Mouse (Mus musculus): Measurements from ENCODE around the gene Hdgfl2. TPM values are rescaled to one million over a fixed set of nuclear protein-coding genes. Genes with fewer than 3 reads are reported as not detected.

Hdgfl2 gene
- total RNA-seq, 4 experiments from 2014 or later, result 55.6 to 123 (median 80.3) TPM

DNA sequence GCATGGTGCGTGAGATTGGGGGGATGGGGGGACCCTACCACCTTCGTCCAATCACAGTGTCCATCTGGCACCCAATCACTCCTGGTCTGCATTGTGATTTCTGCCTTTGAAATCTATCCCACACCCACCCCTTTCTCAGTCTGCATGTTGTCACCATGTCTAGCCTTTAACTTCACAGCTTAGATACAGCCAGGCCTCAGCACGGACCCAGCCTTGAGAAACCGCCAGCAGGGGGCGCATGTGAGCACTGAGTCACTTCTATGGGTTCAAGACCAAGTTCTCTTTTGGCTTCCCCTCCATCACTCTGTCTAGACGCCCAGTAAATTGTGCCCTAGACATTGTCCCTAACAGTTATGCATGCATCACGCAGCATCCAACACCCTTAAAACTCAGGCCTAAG is 52.4 kb downstream of the Hdgfl2 start:
- no peak for DNase-seq

DNA sequence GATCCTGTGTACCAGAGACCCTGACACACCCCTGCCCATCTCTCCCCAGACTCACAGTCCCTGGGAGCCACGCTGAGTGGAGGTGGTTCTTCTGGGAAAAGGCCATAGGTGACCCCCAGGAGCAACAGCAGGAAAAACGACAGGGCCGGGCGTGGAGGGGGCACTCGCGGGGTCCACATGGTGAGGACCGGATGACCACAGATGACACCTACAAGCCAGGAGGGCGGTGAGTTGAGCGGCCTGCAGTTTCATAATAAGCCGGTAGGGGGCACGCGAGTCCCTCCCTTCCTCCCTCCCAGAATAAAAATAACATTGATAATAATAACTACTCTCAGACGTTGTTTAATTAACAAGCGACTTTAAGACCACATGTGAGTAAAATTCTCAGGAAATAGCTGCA is 53.2 kb downstream of the Hdgfl2 start:
- no peak for DNase-seq

DNA sequence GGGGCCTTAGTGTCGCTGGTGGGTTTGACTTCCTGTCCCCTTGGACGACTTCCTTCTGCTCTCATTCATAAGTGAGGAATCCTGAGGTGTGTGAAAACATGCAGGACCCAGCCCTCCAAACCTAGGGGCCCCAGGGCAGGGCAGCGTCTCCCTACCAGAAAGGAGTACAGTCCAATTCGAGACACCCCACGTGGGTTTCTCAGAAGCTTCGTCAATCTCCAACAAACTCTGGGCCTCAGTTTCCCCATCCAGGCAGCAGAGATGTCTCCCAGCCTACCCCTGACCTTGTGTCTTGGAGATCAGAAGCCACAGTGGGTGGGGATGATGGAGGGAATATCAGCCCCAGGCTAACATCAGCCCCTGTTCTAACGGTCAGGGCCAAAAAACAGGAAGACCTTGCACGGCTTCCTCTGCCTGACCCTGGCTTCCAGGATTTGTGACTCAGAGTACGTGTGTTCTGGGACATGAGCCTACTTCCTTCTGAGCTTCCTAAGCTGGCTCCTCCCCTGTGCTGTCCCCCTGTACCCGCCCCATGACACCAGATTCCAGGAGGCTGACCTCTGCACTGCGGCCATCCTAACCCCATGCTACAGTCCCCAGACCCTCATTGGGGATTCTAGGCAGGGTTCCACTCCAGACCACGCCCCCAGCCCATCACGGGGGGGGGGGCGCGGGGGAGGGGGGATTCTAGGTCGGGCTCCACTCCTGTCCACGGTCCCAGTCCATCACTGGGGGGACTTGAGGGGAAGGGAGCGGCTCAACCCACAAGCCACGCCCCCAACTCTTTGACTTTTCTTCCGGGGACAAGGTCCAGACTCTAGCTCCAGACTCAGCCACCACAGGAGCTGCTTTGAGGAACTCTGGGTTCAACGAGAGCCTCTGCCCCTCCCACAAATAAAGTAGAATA is 54.3 kb downstream of the Hdgfl2 start:
- DNase-seq, result peak; percentile 80

DNA sequence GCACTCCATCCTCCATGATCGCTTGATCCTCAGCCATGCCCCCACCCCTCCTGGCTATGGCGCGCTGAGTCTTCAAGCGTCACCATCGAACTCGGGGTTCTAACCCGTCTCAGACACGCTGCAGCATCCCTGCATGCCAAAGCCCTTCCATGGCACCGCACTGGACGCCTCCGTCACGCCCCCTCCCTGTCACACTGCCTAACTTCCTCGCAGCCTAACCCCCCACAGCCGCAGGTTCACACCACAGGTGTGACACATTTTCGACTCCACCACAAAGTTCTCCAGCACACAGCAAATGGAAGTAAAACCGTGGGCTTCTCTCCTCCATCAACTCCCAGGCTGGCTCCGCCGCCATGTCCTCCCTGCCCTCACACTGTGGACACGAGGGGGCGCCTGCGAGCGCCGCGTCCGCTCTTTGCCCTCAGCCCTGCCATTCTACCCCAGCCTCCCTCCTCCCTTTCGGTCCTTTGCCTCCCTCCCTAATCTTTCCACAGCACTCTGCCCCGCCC is 55.1 kb downstream of the Hdgfl2 start:
- DNase-seq, result no peak

DNA sequence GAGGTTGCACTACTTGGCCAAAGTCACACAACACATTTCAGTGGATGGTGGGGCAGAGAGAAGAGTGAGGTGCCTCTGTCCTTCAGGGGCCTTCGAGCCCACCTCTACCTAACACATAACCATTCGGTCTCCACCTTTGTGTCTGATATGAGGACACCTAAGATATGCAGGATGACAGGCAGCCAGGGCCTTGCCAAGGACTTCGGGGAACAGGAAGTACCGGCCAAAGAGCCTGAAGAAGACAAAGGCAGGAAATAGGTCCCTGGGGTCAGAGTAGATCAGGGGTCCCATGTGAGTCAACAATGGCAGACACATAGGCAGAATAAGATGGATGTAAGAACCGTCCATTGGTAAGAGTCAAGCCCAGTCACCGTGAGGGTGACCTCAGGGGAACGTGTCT is 57.1 kb downstream of the Hdgfl2 start:
- DNase-seq, result no peak

DNA sequence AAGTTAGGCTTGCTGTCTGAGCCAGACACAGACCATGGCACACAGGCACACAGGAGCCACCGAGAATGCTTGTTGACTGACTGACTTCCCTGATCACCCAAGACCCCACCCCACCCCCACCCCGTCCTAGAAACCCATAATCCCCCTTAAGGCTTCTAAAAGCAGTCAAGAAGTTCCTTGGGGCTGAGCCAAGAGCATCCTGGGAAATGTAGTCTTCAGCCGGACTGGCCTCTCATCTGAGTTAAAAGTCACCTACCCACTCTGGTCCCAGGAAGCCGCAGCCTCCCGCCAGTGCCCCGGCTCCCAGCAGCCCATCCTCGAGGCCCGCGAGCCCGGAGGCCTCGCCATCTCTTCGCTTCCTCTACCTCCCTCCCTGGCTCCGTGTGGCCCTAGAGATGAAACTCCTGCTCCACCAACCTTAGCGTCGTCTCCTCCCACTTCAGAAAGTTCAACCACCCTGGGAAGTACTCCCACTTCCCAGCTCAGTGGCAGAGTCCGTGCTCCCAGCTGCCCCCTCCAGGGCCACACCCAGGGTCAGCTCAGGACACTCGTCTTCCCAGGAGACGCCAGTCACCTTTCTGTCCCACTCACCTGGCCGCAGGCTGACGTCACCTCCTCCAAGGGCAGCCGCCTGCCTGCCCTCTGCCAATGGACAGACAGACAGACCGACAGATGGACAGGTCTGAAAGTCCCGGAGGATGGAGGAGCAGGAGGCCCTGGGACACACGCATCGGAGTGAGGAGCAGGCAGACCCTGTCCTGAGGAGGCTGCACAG is 58.6 kb downstream of the Hdgfl2 start:
- DNase-seq, result no peak

DNA sequence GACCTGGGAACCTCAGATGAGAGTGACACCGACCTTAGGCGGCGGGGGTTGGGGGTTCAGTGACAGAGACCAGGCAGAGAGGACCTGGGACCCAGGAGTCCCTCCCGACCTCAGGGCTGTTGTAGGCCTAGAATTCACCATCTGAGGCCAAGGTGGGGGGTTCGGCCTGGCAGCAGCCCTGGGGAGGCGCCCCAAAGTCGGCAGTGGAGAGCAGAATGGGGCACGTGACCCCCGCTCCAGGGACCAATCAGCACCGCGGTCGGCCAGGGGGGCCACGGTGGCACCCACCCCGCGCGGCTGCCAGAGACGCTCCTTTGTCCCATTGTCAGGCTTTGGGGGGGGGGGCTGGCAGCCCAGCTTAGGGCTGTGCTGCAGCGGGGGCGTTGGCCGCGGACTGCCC is 59.9 kb downstream of the Hdgfl2 start:
- no peak for DNase-seq

DNA sequence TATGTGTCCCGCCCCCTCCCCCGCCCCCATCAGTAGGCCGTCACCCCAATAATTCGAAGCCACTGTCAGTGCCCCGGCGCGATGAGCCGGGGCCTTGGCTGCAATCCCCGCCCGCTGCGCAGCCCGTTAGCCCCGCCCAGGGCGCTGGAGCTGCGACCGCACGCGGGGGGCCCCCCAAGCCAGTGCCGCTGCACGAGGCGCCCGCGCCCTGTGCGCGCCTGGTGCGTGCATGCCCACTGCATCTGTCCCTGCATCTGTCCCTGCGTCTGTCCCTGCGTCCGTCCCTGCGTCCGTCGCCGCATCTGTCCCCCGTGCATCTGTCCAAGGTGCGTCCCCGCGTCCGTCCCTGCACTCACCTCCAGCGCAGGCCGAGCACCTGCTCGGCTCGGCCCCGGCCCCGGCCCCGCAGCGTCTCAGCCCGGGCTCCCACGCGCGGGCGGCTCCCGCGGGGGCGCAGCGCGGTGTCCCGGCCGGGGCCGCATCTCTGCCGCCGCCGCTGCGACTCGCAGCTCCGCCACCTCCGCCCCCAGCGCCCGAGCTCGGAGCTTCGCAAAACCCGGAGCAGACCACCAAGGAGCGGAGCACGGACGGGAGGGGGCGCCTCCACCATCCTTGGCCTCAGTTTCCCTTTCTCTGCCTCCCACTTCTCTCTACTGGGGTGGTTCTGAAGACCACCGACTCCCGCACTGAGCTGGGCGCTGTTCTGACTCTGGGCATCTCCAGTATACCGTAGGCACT is 60.6 kb downstream of the Hdgfl2 start, which contains the start of gene Sema6b:
Gene Sema6b, minus strand, starts transcription at position 486 of the 738 bp plus-strand sequence.
- DNase-seq, result no peak

DNA sequence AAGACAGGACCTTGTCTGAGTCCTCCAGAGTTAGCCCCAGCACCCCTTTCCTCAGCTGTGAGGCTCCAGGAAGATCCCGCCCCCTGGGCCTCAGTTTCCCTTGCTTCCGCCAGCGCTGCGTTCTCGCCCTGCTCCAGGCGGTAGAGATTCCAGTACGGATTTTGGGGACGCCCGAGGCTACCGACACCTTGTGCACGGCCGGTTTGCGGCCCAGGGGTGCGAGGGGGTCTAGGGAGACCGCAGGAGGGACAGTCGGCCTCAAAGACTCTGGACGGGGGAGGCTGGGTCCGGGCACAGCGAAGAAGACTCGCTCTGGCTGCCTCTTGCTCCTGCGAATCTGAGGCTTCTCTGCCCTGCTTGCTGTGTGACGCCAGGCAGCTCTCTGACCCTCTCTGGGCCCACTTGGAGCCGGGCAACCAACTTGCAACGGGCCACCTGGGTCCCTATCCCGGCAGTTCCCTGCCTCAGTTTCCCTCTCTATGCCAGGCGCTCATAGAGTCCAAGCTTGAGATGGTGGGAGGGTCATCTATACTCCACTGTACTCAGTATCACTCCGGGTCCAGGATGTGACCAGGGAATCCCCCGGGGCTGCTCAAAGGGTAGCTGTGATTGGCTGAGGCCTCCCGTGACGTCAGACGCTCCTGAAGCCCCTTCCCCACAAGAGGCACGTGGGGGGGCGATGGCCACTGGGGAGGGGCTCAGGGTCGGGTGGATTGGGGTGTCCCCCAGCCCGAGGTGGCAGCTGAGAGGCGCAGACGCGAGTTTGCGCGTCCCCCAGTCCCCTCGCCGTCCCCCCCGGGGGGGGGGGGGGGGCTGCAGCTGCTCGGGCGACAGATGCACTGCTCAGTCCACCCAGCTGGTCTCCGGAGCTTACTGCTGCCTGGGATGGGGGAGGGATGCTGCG is 62.5 kb downstream of the Hdgfl2 start:
- DNase-seq, result no peak

DNA sequence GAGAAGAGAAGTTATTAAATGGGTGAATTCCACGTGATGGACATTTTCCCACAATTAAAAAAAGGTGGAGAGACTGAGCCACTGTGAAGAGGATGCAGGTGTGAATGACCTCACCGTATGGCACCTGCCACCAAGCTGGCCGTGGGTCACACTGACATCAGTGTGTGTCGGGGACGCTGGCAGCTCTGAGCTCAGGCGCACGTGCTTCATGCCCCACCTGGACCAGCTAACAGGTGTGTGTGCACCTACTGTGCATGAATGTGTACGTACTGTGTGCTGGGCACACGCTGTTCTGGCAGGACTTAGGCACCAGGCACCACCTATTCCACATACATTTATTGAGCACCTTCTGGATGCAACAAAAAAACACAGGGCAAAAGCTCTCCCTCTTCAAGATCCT is 65.1 kb downstream of the Hdgfl2 start:
- no peak for DNase-seq

DNA sequence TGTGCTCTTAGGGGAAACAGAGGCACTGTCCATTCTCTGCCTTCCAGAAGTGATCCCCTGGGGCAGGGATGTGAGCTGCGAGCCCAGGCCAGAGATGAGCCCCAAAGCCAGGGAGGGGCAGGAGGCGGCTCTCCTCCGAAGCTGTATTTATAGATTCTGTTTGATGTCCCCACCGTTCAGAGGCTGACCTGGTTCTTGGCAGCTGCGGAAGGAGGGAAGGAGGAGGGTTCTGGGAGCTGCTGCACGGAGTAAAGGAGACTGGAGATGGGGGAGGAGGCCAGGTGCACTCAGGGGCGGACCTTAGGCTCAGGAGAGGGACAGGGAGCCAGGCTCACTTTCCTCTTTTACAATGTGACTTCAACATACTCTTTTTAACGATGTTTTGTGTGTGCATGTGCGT is 66.7 kb downstream of the Hdgfl2 start:
- no peak for DNase-seq

DNA sequence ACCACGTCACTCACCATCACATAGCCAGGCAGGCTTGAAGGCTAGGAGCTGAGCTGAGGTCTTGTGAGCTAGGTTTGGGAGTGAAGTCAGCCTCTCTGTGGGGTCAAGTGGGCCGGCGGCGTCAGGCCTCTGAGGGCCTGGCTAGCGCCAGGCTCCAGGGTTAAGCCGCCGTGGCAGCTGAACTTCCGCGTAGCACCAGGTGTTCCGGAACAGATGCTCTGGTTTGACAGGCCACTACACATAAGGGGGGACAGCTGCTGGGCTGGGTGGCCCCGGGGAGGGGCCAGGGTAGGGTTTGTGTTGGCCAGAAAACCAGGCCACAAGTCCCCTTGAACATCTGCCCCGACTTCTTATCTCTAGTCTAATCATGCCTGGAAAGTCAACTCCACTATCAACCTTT is 68.0 kb downstream of the Hdgfl2 start:
- no peak for DNase-seq

DNA sequence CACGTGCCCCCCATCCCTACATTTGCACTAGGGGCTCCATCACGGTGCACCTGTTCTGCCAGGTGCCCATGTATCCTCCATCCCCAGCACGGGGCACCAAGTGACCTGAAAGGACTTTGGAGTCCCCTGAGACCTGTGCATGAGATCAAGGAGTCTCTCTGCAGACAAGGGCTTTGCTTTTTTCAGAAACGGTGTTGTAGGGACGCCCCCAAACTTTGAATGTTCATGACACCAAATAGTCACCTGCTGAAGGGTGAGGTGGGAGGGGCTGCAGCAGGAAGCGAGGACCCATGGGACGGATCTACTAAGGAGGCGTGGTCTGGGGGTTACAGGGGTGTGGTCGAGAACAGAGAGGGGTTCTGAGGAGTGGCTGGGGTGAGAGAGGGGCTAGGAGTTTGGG is 68.8 kb downstream of the Hdgfl2 start:
- no peak for DNase-seq

DNA sequence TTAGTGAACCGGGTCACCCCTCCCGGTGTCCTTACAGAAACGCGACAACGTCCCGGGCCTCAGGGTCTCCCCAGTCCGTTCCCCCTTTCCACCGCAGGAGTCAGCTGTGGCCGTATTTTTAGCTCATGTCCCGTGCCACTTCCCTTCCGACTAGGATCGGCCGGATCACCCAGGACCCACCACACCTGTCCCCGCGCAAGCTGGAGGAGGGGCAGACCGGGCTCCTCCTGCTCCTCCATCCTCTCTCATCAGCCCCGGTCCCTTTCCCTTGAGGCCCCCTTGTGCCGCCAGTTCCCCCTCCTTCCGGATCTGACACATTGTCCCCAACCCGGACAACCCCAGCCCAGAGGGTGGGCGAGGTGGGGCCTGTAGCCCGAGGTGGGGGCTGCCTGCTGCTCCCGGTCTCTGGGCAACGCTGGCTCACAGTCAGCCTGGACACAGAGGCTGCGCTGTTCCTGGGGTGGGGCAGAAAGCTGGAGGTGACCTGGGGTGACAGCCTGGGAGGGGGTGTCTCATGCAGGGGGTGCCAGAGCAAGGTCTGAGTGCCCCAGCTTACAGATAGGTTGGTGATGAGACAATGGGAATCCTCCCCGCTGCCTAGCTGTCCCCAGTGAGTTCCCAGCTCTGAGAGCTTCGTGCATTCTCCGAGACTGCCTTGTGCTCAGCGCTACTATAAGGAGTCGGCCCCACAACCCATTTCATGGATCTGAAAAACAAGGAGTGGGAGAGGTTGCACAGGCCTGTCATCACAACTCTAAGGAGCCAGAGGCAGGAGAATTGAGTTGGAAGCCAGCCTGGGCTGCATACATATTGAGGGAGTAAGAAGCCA is 69.6 kb downstream of the Hdgfl2 start:
- DNase-seq, result no peak

DNA sequence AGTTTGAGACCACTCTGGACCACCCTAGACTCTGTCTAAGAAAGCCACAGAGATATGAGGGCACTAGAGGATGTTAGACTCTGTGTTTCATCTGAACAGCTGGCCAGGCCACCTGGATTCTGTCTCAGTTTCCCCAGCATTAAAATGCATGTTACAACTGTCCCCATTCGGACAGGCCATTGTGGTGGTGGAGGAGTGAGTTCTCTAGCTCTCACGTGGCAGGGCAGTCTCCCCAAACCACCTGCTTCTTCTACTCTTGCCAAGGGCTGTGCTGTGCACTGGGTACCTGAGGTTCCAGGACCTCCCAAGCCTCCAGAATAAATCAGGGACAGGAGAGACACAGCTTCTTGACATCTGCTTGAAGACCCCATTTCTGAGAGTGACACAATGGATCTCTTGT is 70.5 kb downstream of the Hdgfl2 start:
- no peak for DNase-seq

Other genes starting within 250 kb of the Hdgfl2 start
- 1 to 10 TPM; 6.7 to 9.8 (median 8.3) TPM for gene Zfp119a, start 200.7 kb upstream of the Hdgfl2 start, total RNA-seq (2022)
- gene Zfp959, start 187.5 kb upstream of the Hdgfl2 start, total RNA-seq (2022), result 1 to 10 TPM; 3.7 to 9.2 (median 6.3) TPM
- 1 to 10 TPM; 2.9 to 7.1 (median 4.9) TPM for gene Zfp119b, start 130.1 kb upstream of the Hdgfl2 start, total RNA-seq (2022)
- gene Ebi3, start 127.0 kb upstream of the Hdgfl2 start, total RNA-seq (2022), result 1 to 10 TPM in 3 of 4 experiments, under 1 TPM in 1; 0.49 to 2.0 (median 1.5) TPM
- gene Yju2, start 120.5 kb upstream of the Hdgfl2 start, total RNA-seq (2022), result 10 to 100 TPM; 18.6 to 21.4 (median 20.3) TPM
- 1 to 10 TPM; 1.7 to 4.8 (median 3.0) TPM for gene Shd, start 109.2 kb upstream of the Hdgfl2 start, total RNA-seq (2022)
- gene Fsd1, start 93.1 kb upstream of the Hdgfl2 start, total RNA-seq (2022), result 1 to 10 TPM in 3 of 4 experiments, under 1 TPM in 1; 0.87 to 3.4 (median 2.9) TPM
- 1 to 10 TPM; 4.8 to 9.3 (median 6.8) TPM for gene Stap2, start 74.0 kb upstream of the Hdgfl2 start, total RNA-seq (2022)
- 100 to 1,000 TPM; 101 to 119 (median 110) TPM for gene Mpnd, start 73.9 kb upstream of the Hdgfl2 start, total RNA-seq (2022)
- gene Sh3gl1, start 43.0 kb upstream of the Hdgfl2 start, total RNA-seq (2022), result 10 to 100 TPM; 44.3 to 52.5 (median 49.9) TPM
- gene Chaf1a, start 39.2 kb upstream of the Hdgfl2 start, total RNA-seq (2022), result 1 to 10 TPM; 3.8 to 6.0 (median 4.3) TPM
- 10 to 100 TPM; 67.6 to 93.5 (median 82.6) TPM for gene Ubxn6, start 4.6 kb upstream of the Hdgfl2 start, total RNA-seq (2022)
- gene Plin4, start 30.2 kb downstream of the Hdgfl2 start, total RNA-seq (2022), result 100 to 1,000 TPM in 1 of 4 experiments, 10 to 100 TPM in 3; 45.4 to 191 (median 87.0) TPM
- gene Plin5, start 38.0 kb downstream of the Hdgfl2 start, total RNA-seq (2022), result 10 to 100 TPM; 20.4 to 32.6 (median 26.9) TPM
- gene Lrg1, start 42.4 kb downstream of the Hdgfl2 start, total RNA-seq (2022), result 10 to 100 TPM; 14.5 to 34.6 (median 16.4) TPM
- 10 to 100 TPM in 2 of 4 experiments, 1 to 10 TPM in 2; 6.6 to 12.7 (median 10.9) TPM for gene Sema6b, start 60.7 kb downstream of the Hdgfl2 start, total RNA-seq (2022)
- gene Tnfaip8l1, start 82.8 kb downstream of the Hdgfl2 start, total RNA-seq (2022), result 1 to 10 TPM; 2.2 to 4.2 (median 3.8) TPM
- gene Mydgf, start 104.3 kb downstream of the Hdgfl2 start, total RNA-seq (2022), result 10 to 100 TPM; 49.4 to 62.3 (median 54.2) TPM
- 10 to 100 TPM; 35.6 to 41.4 (median 39.6) TPM for gene Dpp9, start 139.3 kb downstream of the Hdgfl2 start, total RNA-seq (2022)
- 10 to 100 TPM; 30.4 to 32.5 (median 31.2) TPM for gene Fem1a, start 177.2 kb downstream of the Hdgfl2 start, total RNA-seq (2022)
- gene Ticam1, start 197.2 kb downstream of the Hdgfl2 start, total RNA-seq (2022), result 10 to 100 TPM; 23.9 to 26.3 (median 24.8) TPM
- gene Plin3, start 213.2 kb downstream of the Hdgfl2 start, total RNA-seq (2022), result 100 to 1,000 TPM in 3 of 4 experiments, 10 to 100 TPM in 1; 92.6 to 117 (median 103) TPM
- gene Arrdc5, start 220.7 kb downstream of the Hdgfl2 start, total RNA-seq (2022), result not detected
- 1 to 10 TPM; 1.8 to 3.4 (median 2.6) TPM for gene Uhrf1, start 223.7 kb downstream of the Hdgfl2 start, total RNA-seq (2022)
- 10 to 100 TPM; 36.7 to 54.1 (median 47.4) TPM for gene Kdm4b, start 246.4 kb downstream of the Hdgfl2 start, total RNA-seq (2022)